Mouse (Mus musculus) spleen, adult 10 weeks (tissue): Measurements from ENCODE around the gene Esd. TPM values are rescaled to one million over a fixed set of nuclear protein-coding genes. Genes with fewer than 3 reads are reported as not detected.

Experiments
- polyA plus RNA-seq: library from polyadenylated mRNA; stranded (reverse); fragments of 350-450 nt; fragmentation: Illumina TruSeq; extraction: RNeasy Lipid Tissue Mini Kit (QIAGEN cat#74804); gene quantifications from one replicate; pipeline ENCODE4 v1.2.3, GENCODE M21; 2015; ENCODE audit warnings: low replicate concordance; ENCODE audit not compliant: insufficient read depth

Esd gene
- polyA plus RNA-seq: 202 TPM

DNA sequence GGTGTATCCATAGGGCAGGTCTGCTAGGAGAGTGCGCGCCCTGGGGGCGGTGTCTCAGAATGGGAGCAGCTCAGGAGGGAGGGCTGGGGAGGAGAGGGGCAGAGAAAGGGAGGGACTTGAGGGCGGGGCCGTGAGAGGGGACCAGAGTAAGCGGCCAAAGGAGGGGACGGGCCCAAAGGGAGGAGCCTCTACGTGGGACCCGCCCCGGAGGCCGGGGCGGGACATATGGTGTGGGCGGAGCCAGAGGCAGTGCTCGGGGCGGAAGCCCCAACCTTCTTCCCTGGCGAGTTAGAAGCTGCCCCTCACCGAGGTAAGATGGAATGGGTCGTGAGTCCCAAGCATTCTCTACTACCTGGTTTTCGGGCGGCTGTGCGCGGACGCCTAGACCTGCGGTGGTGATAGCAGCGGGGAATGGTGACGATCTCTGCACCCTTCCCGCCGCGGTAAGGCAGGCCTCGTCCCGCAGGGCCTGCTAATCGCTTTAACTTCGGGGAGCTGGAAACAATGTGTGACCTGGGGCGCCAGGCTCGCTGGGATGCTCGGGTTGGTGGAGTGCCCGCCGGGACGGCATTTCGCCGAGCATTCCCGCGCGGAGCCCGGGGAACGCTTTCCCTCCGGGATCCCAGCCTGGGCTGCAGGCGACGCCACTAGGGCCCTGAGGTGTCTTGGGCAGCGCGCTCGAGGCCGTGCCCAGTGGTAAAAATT, at the start of gene Esd:
Esd (plus strand) TSS at position 219 of the 705 bp plus-strand sequence.

Other genes with a start within 250 kb of the Esd start
- gene Htr2a, start 91.5 kb upstream of the Esd start, polyA plus RNA-seq: 0.14 TPM
- 31.4 TPM for gene Lrch1, start 215.6 kb downstream of the Esd start, polyA plus RNA-seq